Mouse (Mus musculus) forebrain, embryonic 11.5 days (tissue): ENCODE measurements around the gene Fign. TPM values are rescaled to one million over a fixed set of nuclear protein-coding genes. Genes with fewer than 3 reads are reported as not detected.
A peak's percentile ranks its signal among the peaks of the same experiment; 100 is the strongest.

Experiments
- ATAC-seq: fragments of 200-750 bp; cut with Nextera tagmentation; replicated peaks from 2 replicates; pipeline ENCODE4 v1.8.0; 2017; ENCODE audit warnings: moderate TSS enrichment; ENCODE audit not compliant: low FRiP score
- DNase-seq: peaks from one replicate; pipeline ENCODE4 v3.0.0-alpha.2; 2017; ENCODE audit warnings: low spot score
- H3K27ac ChIP-seq: fragments of 300-500 bp; sonication (generic); 2 replicates; pipeline ENCODE4 v1.5.1; 2014; ENCODE audit warnings: low read depth, low read length
- H3K27me3 ChIP-seq: fragments of 300-500 bp; sonication (generic); 2 replicates; pipeline ENCODE4 v1.6.1; 2014; ENCODE audit warnings: mild to moderate bottlenecking, low read length, mixed read lengths; ENCODE audit not compliant: control insufficient read depth, insufficient read depth
- H3K36me3 ChIP-seq: fragments of 300-500 bp; sonication (generic); 2 replicates; pipeline ENCODE4 v1.6.1; 2014; ENCODE audit warnings: mild to moderate bottlenecking, low read length, moderate library complexity, mixed read lengths; ENCODE audit not compliant: control insufficient read depth, insufficient read depth
- H3K4me1 ChIP-seq: fragments of 300-500 bp; sonication (generic); replicated peaks from 2 replicates; pipeline ENCODE4 v1.6.1; 2014; ENCODE audit warnings: low read length, mixed read lengths; ENCODE audit not compliant: control insufficient read depth, insufficient read depth
- H3K4me2 ChIP-seq: fragments of 300-500 bp; sonication (generic); 2 replicates; pipeline ENCODE4 v1.6.1; 2014; ENCODE audit warnings: low read depth, mild to moderate bottlenecking, low read length, moderate library complexity, mixed read lengths; ENCODE audit not compliant: severe bottlenecking
- H3K4me3 ChIP-seq: fragments of 300-500 bp; sonication (generic); 2 replicates; pipeline ENCODE4 v1.5.1; 2014; ENCODE audit warnings: low read depth, low read length
- H3K9ac ChIP-seq: fragments of 300-500 bp; sonication (generic); 2 replicates; pipeline ENCODE4 v1.6.1; 2014; ENCODE audit warnings: low read length
- H3K9me3 ChIP-seq: fragments of 300-500 bp; sonication (generic); 2 replicates; pipeline ENCODE4 v1.6.1; 2016; ENCODE audit warnings: low read length, mixed read lengths; ENCODE audit not compliant: control insufficient read depth
- WGBS: fragments of 180-500 bp; shearing (Covaris S2); extraction: QIAGEN DNeasy Blood & Tissue Kit; methylation state at CpG from one replicate; pipeline ENCODE4 v1.1.7; 2014; 5-methylcytosine and 5-hydroxymethylcytosine counted together
- polyA plus RNA-seq: library from polyadenylated mRNA; unstranded; fragments of >200 nt; fragmentation: Nextera tagmentation; extraction: Ambion mirVana; gene quantifications from 2 replicates; pipeline ENCODE4 v1.2.1, GENCODE M21; 2014

Fign gene
- polyA plus RNA-seq, 1 experiment from 2014 or later: 14.4 TPM

GRCm38 (mm10) chr2:64096721-64097411 lies 972 bp downstream of the Fign start:
- Histone ChIP-seq H3K9me3 (no peaks in the 10 kb centered on the region), H3K4me2 (peak overlapping the region; percentile 86), H3K36me3 (no peaks in the 10 kb centered on the region), H3K4me1 (peaks cover 7% of the 10 kb centered on the region), H3K9ac (peak overlapping the region; percentile 95), H3K27me3 (no peaks in the 10 kb centered on the region), H3K27ac (peak overlapping the region; percentile 7), H3K4me3 (peak overlapping the region; percentile 75)
- 0% methylated on average over 12 of the region's 12 CpGs for WGBS
- peak; percentile 59 for DNase-seq
- ATAC-seq: no peak

DNA sequence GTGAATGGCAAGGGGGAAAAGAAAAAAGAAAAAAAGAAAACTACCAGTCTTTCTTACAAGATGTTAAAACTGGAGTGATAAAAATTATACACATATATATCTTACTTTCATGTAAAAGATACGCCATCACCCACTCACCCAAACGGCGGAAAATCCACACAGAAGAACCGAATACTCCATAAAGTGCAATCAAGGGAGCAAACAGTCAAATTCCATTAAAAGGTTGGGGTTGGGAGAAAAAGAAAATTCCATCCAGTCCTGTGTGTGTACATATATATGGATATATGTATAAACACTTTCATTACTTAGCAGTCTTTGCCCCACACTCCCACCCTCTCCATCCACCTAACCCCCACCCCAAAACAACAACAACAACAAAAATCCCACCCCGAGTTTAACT lies 1.7 kb downstream of the Fign start:
- Histone ChIP-seq H3K36me3 (no peaks in the 10 kb centered on the region), H3K9me3 (no peaks in the 10 kb centered on the region), H3K4me3 (peak overlapping the region; percentile 75), H3K27ac (no peak overlapping the region), H3K9ac (0 out of 2 replicates have a peak overlapping the region, but pooled peaks have one; percentile 12), H3K4me2 (peak overlapping the region; percentile 86), H3K27me3 (no peaks in the 10 kb centered on the region), H3K4me1 (peaks cover 7% of the 10 kb centered on the region)
- no peak for ATAC-seq
- WGBS: 35% methylated on average over 5 of the region's 5 CpGs
- no peak for DNase-seq

DNA sequence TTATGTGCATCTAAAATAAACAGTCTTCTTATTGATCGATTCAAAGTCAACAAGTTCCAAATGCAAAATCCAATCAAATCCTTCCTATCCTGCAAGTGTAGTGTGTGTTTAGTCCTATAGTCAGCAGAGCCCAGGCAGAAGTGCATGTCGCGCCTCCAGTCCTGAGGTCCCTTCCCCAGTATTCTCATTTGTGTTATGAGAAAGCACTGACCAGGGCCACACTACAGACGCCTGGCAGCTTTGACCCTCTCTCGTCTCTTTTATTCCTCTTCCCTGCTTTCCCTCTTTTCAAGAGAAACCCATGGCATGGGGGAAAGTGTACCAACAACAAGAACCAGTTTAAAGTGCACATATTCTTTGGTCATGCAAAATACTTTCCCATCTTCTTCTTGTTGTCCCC lies 2.3 kb downstream of the Fign start:
- WGBS: 17% methylated on average over 5 of the region's 5 CpGs
- peaks cover 7% of the 10 kb centered on the region for H3K4me1 ChIP-seq
- no peak for ATAC-seq
- no peak for DNase-seq
- peak overlapping the region; percentile 60 for H3K27ac ChIP-seq
- peak overlapping the region; percentile 31 for H3K4me2 ChIP-seq
- no peaks in the 10 kb centered on the region for H3K36me3 ChIP-seq
- H3K4me3 ChIP-seq: peak overlapping the region; percentile 12; the same call in 1 of the 2 replicates
- H3K9ac ChIP-seq: peak overlapping the region; percentile 31; the same call in 1 of the 2 replicates
- H3K9me3 ChIP-seq: no peaks in the 10 kb centered on the region
- H3K27me3 ChIP-seq: no peaks in the 10 kb centered on the region

GRCm38 (mm10) chr2:64093087-64093486 lies 4.8 kb downstream of the Fign start:
- ATAC-seq (no peak), DNase-seq (no peak)
- no peak overlapping the region for H3K4me2 ChIP-seq
- no peak overlapping the region for H3K4me3 ChIP-seq
- no peaks in the 10 kb centered on the region for H3K9me3 ChIP-seq
- 72% methylated on average over 6 of the region's 6 CpGs for WGBS
- H3K27me3 ChIP-seq: no peaks in the 10 kb centered on the region
- peaks cover 2% of the 10 kb centered on the region; the same call in 1 of the 2 replicates for H3K4me1 ChIP-seq
- no peaks in the 10 kb centered on the region for H3K36me3 ChIP-seq
- no peak overlapping the region for H3K27ac ChIP-seq
- H3K9ac ChIP-seq: no peak overlapping the region

DNA sequence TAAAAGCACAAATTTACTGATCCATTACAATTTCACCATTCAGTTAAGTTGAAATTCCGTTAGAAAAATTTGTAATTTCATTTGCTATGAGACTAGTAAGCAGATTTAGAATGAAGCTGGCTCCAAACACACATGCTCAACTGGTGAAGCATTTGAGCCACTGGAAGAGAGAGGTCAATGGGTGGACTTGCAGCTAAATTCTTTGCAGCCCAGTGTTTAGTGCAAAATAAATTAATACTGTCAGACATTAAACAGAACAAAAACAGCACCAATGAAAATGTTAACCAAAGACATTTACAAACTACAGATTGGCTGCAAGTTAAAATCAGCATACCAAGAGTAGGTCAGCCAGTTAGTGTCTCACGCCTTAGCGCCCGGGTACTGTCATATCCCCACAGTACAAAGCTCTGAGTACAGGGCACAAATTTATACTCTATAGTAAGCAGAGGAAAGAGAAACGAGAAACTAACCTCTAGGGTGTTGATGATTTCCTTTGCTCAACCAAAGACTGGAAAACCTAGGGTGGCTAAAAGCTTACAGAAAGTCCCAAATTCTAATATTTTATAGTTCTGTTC lies 13.9 kb downstream of the Fign start:
- Histone ChIP-seq H3K9ac (no peak overlapping the region), H3K9me3 (no peaks in the 10 kb centered on the region), H3K36me3 (no peaks in the 10 kb centered on the region), H3K4me1 (peaks cover 1% of the 10 kb centered on the region; the same call in 1 of the 2 replicates), H3K4me3 (no peak overlapping the region), H3K4me2 (no peak overlapping the region), H3K27ac (no peak overlapping the region), H3K27me3 (no peaks in the 10 kb centered on the region)
- 77% methylated on average over 5 of the region's 5 CpGs for WGBS
- ATAC-seq: no peak
- DNase-seq: no peak

DNA sequence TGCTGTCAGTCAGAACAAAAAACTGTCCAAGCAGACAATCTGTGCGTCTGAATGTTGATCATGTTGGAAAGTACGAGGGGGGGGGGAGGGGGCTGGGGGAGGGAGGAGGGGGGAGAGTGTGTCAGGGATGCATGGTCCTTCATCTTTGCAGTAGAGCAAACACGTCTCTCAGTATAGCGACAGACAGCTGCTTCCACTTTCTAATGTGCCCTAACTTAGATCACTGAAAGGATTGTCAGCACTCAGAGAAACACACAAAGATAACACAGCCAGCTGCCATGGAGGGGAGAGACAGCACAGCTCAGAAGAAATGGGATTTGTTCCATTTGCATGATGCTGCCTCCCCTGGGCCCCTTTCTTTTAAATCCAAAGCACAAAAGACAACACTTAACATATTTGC lies 18.1 kb downstream of the Fign start:
- no peak overlapping the region for H3K4me3 ChIP-seq
- WGBS: 11% methylated on average over 4 of the region's 4 CpGs
- no peak overlapping the region for H3K9ac ChIP-seq
- ATAC-seq (peak; percentile 81), DNase-seq (no peak)
- no peak overlapping the region for H3K4me2 ChIP-seq
- no peaks in the 10 kb centered on the region for H3K36me3 ChIP-seq
- H3K27me3 ChIP-seq: no peaks in the 10 kb centered on the region
- peaks cover 21% of the 10 kb centered on the region for H3K4me1 ChIP-seq
- no peak overlapping the region for H3K27ac ChIP-seq
- H3K9me3 ChIP-seq: no peaks in the 10 kb centered on the region

- WGBS: 78% methylated on average over 3 of the region's 3 CpGs
- Histone ChIP-seq H3K9me3 (no peaks in the 10 kb centered on the region), H3K27me3 (no peaks in the 10 kb centered on the region), H3K9ac (no peak overlapping the region), H3K4me3 (no peak overlapping the region), H3K27ac (0 out of 2 replicates have a peak overlapping the region, but pooled peaks have one; percentile 12), H3K36me3 (no peaks in the 10 kb centered on the region), H3K4me1 (peaks cover 23% of the 10 kb centered on the region), H3K4me2 (no peak overlapping the region)
- ATAC-seq (no peak), DNase-seq (no peak)
These were observed 19.3 kb downstream of the Fign start for GRCm38 (mm10) chr2:64078551-64078950.

- no peaks in the 10 kb centered on the region for H3K9me3 ChIP-seq
- ATAC-seq (no peak), DNase-seq (no peak)
- no peaks in the 10 kb centered on the region for H3K27me3 ChIP-seq
- no peaks in the 10 kb centered on the region for H3K36me3 ChIP-seq
- no peak overlapping the region for H3K4me2 ChIP-seq
- no peak overlapping the region for H3K4me3 ChIP-seq
- H3K27ac ChIP-seq: no peak overlapping the region
- H3K9ac ChIP-seq: no peak overlapping the region
- WGBS: 69% methylated on average over 2 of the region's 2 CpGs
- H3K4me1 ChIP-seq: peaks cover 23% of the 10 kb centered on the region
These were observed 20.0 kb downstream of the Fign start for GRCm38 (mm10) chr2:64077846-64078245.
